Mouse (Mus musculus): ENCODE data around the gene Foxj3.

- TF ChIP-seq POLR2A (IDR thresholded peaks at IDR 0.05; ENCODE audit: low read depth, low read length) (no peak), CTCF (IDR thresholded peaks at IDR 0.05; ENCODE audit: extremely low read depth, insufficient read depth, insufficient read length, insufficient replicate concordance) (no peak)
Observed at GRCm38 (mm10) chr4:119638656-119639055, 101.9 kb downstream of the Foxj3 start.

Data from spleen, adult 2 months (tissue).